Mouse (Mus musculus) urinary bladder, postnatal 10 days (tissue): Measurements from ENCODE around the gene Fcgr1.
"Not testable (repeated sequence)": the region's sequence is repeated elsewhere in the genome, so short reads cannot be mapped to it uniquely, and the experiment has no call there.

ENCODE experiments used
- DNase-seq: peaks from one replicate; pipeline ENCODE4 v3.0.0; 2022; ENCODE audit warnings: low spot score

Gene Fcgr1

GRCm38 (mm10) chr3:96293787-96294186 lies at the start of gene Fcgr1:
Gene Fcgr1 (minus strand): TSS chr3:96293969.
- DNase-seq, result no peak

GRCm38 (mm10) chr3:96342652-96343051 lies 48.9 kb upstream of the Fcgr1 start:
- not testable (repeated sequence) for DNase-seq

- DNase-seq, result not testable (repeated sequence)
These were observed 48.3 kb upstream of the Fcgr1 start for GRCm38 (mm10) chr3:96342100-96342499.

- DNase-seq, result no peak
These were observed 47.0 kb upstream of the Fcgr1 start for GRCm38 (mm10) chr3:96340611-96341312.

GRCm38 (mm10) chr3:96338849-96339480 lies 45.2 kb upstream of the Fcgr1 start:
- DNase-seq, result no peak

GRCm38 (mm10) chr3:96338043-96338442 lies 44.3 kb upstream of the Fcgr1 start:
- no peak for DNase-seq

- no peak for DNase-seq
These were observed 43.5 kb upstream of the Fcgr1 start for GRCm38 (mm10) chr3:96337269-96337668.

GRCm38 (mm10) chr3:96336636-96337035 lies 42.9 kb upstream of the Fcgr1 start:
- DNase-seq, result no peak

GRCm38 (mm10) chr3:96335591-96335990 lies 41.8 kb upstream of the Fcgr1 start:
- no peak for DNase-seq

- DNase-seq, result no peak
These were observed 41.4 kb upstream of the Fcgr1 start for GRCm38 (mm10) chr3:96335163-96335550.

GRCm38 (mm10) chr3:96334175-96335162 lies 40.7 kb upstream of the Fcgr1 start:
- DNase-seq, result no peak

- DNase-seq, result no peak
These were observed 39.8 kb upstream of the Fcgr1 start for GRCm38 (mm10) chr3:96333396-96334174.

GRCm38 (mm10) chr3:96332631-96333395 lies 39.0 kb upstream of the Fcgr1 start:
- no peak for DNase-seq

GRCm38 (mm10) chr3:96332000-96332399 lies 38.2 kb upstream of the Fcgr1 start:
- no peak for DNase-seq

GRCm38 (mm10) chr3:96331438-96331837 lies 37.7 kb upstream of the Fcgr1 start:
- no peak for DNase-seq

- no peak for DNase-seq
These were observed 36.8 kb upstream of the Fcgr1 start for GRCm38 (mm10) chr3:96330603-96331002.

GRCm38 (mm10) chr3:96330181-96330580 lies 36.4 kb upstream of the Fcgr1 start:
- DNase-seq, result no peak

- DNase-seq, result no peak
These were observed 35.1 kb upstream of the Fcgr1 start for GRCm38 (mm10) chr3:96328730-96329387.

- not testable (repeated sequence) for DNase-seq
These were observed 34.4 kb upstream of the Fcgr1 start for GRCm38 (mm10) chr3:96328060-96328729.

GRCm38 (mm10) chr3:96327647-96328046 lies 33.9 kb upstream of the Fcgr1 start:
- DNase-seq, result no peak
